Mouse (Mus musculus) frontal cortex, adult (tissue): ENCODE measurements around the gene Oxct2a.
A peak's percentile ranks its signal among the peaks of the same experiment; 100 is the strongest.
"Not testable (repeated sequence)": the region's sequence is repeated elsewhere in the genome, so short reads cannot be mapped to it uniquely, and the experiment has no call there.

Experiments
- ATAC-seq: cut with Nextera tagmentation; 2 replicates; pipeline ENCODE4 v1.9.2; 2017; ENCODE audit warnings: mild to moderate bottlenecking, moderate library complexity, mixed read lengths; ENCODE audit not compliant: low TSS enrichment

The Oxct2a gene

GRCm38 (mm10) chr4:123323534-123323933, at the start of gene Oxct2a:
Gene Oxct2a, minus strand, starts transcription at chr4:123323634.
- ATAC-seq: 0 out of 2 replicates have a peak, but pooled peaks have one; percentile 13

GRCm38 (mm10) chr4:123363555-123363954, 40.1 kb upstream of the Oxct2a start:
- ATAC-seq: no peak

GRCm38 (mm10) chr4:123360771-123361170, 37.3 kb upstream of the Oxct2a start:
- no peak for ATAC-seq

DNA sequence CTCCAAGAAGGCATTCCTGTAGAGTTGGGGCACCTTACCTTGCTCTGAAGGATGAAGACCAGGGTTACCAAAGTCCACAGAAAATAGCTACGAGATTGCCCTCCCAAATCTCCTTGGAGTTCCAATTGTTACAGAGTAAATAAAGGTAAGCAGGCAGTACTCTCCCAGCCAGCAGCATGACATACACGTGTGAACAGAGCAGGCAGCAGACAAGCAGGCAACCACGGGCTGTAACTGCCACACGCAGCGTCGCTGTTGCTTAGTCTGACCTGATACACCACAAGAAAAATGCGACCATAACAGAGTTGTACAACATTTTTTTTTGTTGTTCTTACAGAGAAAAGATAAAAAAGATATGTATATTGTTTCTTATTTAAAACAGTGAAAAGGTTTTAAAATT, 35.2 kb upstream of the Oxct2a start:
- ATAC-seq: no peak

DNA sequence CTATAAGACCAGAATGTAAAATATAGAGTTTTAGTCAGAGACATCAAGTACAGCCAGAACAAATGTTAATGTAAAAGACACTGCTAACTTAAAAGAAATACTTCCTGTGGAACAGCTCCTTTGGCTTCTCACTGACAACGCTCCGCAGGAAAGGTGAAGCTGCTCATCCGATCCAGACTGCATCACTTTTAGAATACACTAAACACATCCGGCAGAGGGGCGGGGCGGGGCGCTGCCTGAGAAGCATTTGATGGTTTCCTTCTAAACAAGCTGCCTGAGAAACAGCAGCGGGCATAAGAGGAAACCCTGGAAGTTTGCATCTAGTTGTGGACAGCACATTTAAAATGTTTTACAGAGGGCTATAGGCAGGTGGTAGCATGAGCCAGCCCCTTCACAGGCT, 32.5 kb upstream of the Oxct2a start:
- no peak for ATAC-seq

- ATAC-seq: peak; percentile 57; the same call in 1 of the 2 replicates
These were observed 29.9 kb upstream of the Oxct2a start for GRCm38 (mm10) chr4:123353271-123353877.

DNA sequence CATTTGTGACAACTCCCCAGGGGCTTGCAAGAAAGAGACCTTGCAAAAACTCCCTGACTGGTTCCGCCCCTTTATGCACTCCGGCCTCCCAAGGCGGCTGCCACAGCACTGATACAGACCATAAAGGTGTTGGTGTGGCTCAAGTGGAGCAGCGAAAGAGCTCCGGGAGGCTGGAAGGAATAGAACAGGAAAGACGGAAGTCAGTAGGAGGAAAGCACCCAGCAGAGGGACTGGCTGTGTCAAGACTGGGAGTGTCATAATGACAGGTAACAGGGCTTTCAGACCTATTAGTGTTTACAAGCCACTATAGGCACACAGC, 20.0 kb upstream of the Oxct2a start:
- ATAC-seq: no peak

DNA sequence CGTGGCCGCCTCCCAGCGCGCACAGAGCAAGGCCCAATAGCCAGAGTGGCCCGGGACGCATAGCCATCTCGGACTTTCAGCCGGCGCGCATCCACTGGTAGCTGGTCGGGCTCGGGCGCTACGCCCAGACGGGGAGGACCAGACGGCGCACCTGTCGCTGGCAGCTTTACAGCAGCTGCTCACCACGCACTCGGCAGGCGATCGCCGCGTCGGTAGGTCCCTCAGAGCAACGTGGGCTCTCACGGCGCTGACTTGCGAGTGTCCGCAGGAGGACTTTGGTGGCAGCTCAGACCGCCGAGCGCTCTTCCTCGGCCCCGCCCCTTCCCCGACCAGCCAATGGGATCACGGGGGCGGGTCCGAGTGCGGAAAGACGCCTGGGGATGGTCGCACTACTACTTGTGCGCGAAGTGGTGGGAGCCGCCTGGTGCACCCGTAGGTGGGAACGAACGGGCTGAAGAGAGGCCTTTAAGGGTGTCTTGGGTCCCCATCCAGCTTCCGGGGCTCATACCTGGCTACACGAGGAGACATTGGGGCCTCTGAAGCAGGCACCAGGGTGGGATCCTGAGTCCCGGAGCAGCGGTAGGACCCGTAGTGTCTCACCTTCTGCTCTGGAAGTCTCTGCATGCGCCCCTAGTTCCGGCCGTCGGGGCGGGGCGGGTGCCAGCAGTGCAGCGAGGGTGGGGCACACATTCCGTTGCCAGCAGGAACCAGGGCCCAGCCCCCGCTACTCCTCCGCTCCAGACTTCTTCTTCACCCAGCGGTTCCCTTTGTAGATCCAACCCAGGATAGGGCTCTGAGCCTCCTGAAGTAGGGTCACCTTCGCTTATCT, 19.4 kb upstream of the Oxct2a start, which contains the start of gene Bmp8a:
Gene Bmp8a (minus strand): TSS at position 611 of the 829 bp plus-strand sequence.
- ATAC-seq: 0 out of 2 replicates have a peak, but pooled peaks have one; percentile 4

GRCm38 (mm10) chr4:123342091-123342641, 18.7 kb upstream of the Oxct2a start:
- ATAC-seq: no peak

- no peak for ATAC-seq
These were observed 16.8 kb upstream of the Oxct2a start for GRCm38 (mm10) chr4:123340232-123340631.

- ATAC-seq: no peak
These were observed 14.3 kb upstream of the Oxct2a start for GRCm38 (mm10) chr4:123337693-123338092.

DNA sequence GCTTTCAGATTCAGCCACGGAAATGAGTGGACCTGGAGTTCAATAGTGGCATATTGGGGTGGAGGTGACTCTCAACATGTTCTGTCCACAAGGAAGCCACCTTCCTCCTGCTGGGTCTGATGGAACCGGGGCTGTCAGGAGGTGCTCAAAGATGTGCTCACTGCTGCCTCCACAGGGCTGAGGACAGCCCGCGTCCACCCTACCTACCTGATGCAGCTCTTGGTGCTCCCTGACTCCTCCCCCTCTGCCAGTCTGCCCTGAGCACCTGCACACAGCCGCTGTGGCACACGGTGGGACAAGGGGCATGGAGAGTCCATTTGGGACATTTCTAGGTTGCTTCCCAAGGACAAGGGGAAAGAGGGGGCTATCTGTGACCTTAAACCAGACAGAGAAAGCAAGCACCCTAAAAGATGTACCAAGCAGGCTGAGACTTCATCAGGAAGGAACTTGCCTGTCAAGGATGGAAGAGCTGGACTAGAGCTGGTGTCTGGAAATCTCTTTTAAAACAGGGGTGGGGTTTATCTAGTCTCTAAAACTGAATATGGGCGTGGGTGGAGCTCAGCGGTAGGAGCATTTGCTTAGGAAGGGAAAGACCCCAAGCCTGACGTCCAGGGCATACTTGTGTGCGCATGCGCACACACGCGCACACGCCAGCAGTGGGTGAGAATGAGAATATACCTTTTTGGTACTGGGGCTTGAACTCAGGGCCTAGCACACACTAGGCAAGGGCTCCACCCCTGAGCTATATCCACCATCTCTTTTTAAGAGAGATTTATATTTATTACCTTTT, 12.6 kb upstream of the Oxct2a start:
- peak; percentile 53; the same call in 1 of the 2 replicates for ATAC-seq

GRCm38 (mm10) chr4:123335244-123335643, 11.8 kb upstream of the Oxct2a start:
- peak; percentile 80; the same call in 1 of the 2 replicates for ATAC-seq

DNA sequence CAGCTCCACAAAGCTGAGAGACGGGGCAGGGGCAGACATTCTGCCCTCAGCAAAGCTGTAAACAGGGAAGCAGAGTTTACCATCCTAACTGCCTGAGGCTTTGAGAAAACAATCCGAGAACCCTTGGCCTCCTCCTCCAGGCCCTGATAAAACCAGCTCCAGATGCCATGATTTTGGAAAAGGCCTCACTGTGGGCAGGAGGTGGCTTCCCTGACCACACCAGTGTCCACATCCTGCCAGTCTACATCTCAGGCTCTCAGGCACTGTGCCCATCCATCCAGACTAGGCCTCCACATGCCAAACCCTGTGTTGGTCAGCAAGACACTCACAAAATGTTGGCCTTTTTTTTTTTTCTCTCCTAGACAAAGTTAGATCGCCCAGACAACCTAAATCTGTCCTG, 10.7 kb upstream of the Oxct2a start:
- no peak for ATAC-seq

DNA sequence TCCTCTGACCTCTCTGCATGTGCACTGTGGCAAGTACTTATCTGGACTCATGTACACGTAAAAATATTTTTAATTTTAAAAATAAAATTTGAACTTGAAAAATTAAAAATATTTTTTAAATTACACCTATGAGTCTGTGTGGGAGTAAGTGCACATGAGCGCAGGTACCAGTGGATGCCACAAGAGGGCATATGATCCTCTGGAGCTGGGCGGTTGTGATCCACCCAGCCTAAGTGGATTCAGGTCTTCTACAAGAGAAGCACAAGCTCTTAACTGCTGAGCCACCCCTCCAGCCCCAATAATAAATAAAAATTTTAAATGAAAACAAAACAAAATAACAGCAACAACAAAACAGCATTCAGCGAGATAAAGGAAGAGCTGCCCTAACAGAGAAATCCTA, 9.7 kb upstream of the Oxct2a start:
- ATAC-seq: no peak

- ATAC-seq: not testable (repeated sequence)
These were observed 8.5 kb upstream of the Oxct2a start for GRCm38 (mm10) chr4:123331961-123332360.

GRCm38 (mm10) chr4:123331326-123331725, 7.9 kb upstream of the Oxct2a start:
- ATAC-seq: no peak

DNA sequence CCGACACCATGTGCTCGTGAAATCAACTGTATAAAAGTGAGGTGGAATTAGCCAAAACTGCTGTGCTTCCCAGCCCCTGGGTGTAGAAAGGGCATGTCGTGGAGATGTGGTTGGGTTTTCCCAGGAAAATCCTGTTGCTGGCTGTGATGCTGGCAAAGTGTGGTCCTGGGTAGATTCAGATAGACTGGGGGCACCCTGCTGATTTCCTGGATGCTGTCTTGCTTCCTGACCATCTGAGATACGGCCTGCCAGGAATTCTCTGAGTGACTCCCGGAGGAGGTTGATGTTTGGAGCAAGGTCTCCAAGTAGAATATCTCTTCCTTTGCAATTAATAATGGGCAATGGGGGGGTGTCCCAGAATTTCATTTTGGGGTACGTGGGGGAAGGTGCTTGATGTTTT, 5.5 kb upstream of the Oxct2a start:
- ATAC-seq: no peak

GRCm38 (mm10) chr4:123327630-123328029, 4.2 kb upstream of the Oxct2a start:
- no peak for ATAC-seq

GRCm38 (mm10) chr4:123326087-123326486, 2.7 kb upstream of the Oxct2a start:
- ATAC-seq: no peak

DNA sequence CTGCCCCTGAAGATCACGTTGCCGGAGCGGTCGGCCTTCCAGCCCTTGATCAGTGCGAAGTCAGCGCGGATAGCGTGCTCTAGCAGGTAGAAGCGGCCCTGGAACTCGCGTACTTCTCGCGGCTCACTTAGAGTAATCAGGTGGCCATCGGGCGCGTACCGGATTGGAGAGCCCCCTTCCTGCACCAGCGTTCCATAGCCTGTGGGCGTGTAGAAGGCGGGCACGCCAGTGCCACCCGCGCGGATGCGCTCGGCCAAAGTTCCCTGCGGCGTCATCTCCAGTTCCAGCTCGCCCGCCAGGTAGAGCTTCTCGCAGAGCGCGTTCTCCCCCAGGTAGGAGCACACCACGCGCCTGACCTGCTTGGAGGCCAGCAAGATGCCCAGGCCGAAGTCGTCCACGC, 524 bp downstream of the Oxct2a start:
- ATAC-seq: peak; percentile 34

- ATAC-seq: no peak
These were observed 8.9 kb downstream of the Oxct2a start for GRCm38 (mm10) chr4:123314497-123314896.
